In genomic region chr2:11288531-11288846, GRCm38 (mm10) we compare ENCODE assay signal across 8 mouse cellular contexts.
DNase-seq lines count a peak whose midpoint lies in the region; ATAC-seq and TF ChIP-seq lines count a peak whose summit lies in the region.

No protein-coding gene starts in this region.

- ATAC-seq in G1E (ENCODE audit: extremely low read depth, insufficient number of reproducible peaks, low FRiP score, poor library complexity, severe bottlenecking), result no peak
- ATAC-seq in forebrain, embryonic 11.5 days (replicated peaks; ENCODE audit: low FRiP score), result peak; percentile 88
- ATAC-seq in lung, postnatal 0 days, result peak; percentile 65; the same call in 1 of the 2 replicates

- TF ChIP-seq CTCF in G1E (IDR thresholded peaks at IDR 0.05; ENCODE audit: low read depth, low read length), result peak; percentile 95
- peak; percentile 97 for TF ChIP-seq CTCF in lung, postnatal 0 days (IDR thresholded peaks at IDR 0.05)

- no peaks in the 10 kb centered on the region for H3K9me3 ChIP-seq in G1E (replicated peaks)
- no peaks in the 10 kb centered on the region for H3K9me3 ChIP-seq in forebrain, embryonic 11.5 days (ENCODE audit: control insufficient read depth, low read length)
- H3K9me3 ChIP-seq in lung, postnatal 0 days (ENCODE audit: low read length), result no peaks in the 10 kb centered on the region

- H3K27me3 ChIP-seq in G1E (ENCODE audit: insufficient read depth, low read length), result no peaks in the 10 kb centered on the region; the same call in 1 of the 2 replicates
- no peaks in the 10 kb centered on the region for H3K27me3 ChIP-seq in forebrain, embryonic 11.5 days (ENCODE audit: control insufficient read depth, insufficient read depth, low read length)
- H3K27me3 ChIP-seq in lung, postnatal 0 days (replicated peaks; ENCODE audit: insufficient read depth, low read length), result no peaks in the 10 kb centered on the region

- TF ChIP-seq EP300 in lung, postnatal 0 days (IDR thresholded peaks at IDR 0.05), result no peak

- no peak overlapping the region for H3K4me3 ChIP-seq in G1E (ENCODE audit: low read depth, low read length)
- no peak overlapping the region for H3K4me3 ChIP-seq in forebrain, embryonic 11.5 days (ENCODE audit: low read depth, low read length)
- H3K4me3 ChIP-seq in lung, postnatal 0 days (ENCODE audit: low read depth, low read length), result no peak overlapping the region

- no peak overlapping the region for H3K27ac ChIP-seq in forebrain, embryonic 11.5 days (ENCODE audit: low read depth, low read length)
- H3K27ac ChIP-seq in lung, postnatal 0 days (ENCODE audit: low read length), result no peak overlapping the region

- no peak overlapping the region for H3K4me2 ChIP-seq in forebrain, embryonic 11.5 days (ENCODE audit: low read depth, low read length, severe bottlenecking)
- 0 out of 2 replicates have a peak overlapping the region, but pooled peaks have one; percentile 1 for H3K4me2 ChIP-seq in lung, postnatal 0 days (replicated peaks; ENCODE audit: low read depth, low read length)

- no peaks in the 10 kb centered on the region for H3K4me1 ChIP-seq in G1E (ENCODE audit: insufficient read depth, low read depth, low read length)
- H3K4me1 ChIP-seq in forebrain, embryonic 11.5 days (replicated peaks; ENCODE audit: control insufficient read depth, insufficient read depth, low read length), result no peaks in the 10 kb centered on the region
- no peaks in the 10 kb centered on the region for H3K4me1 ChIP-seq in lung, postnatal 0 days (ENCODE audit: insufficient read depth, low read depth, low read length)

- peak; percentile 29 for DNase-seq in G1E (ENCODE audit: low spot score)
- peak; percentile 53 for DNase-seq in c-Kit-positive CD71-positive TER-119-negative erythroid progenitor cells, embryonic 14.5 days (ENCODE audit: low read depth)
- DNase-seq in forebrain, embryonic 11.5 days (ENCODE audit: low spot score), result peak; percentile 91
- DNase-seq in heart, postnatal 4 days, result peak; percentile 86
- peak; percentile 77 to 95 for DNase-seq in layer of hippocampus, adult 18-20 months (ENCODE audit: low spot score in 2 of 2)
- DNase-seq in lung, postnatal 0 days (ENCODE audit: low spot score), result peak; percentile 75
- peak; percentile 72 for DNase-seq in ovary, postnatal 36 days (ENCODE audit: low spot score)
- DNase-seq in thymus, postnatal 10 days (ENCODE audit: low spot score in 2 of 2), result peak; percentile 73 to 87

- 6% methylated on average over 7 of the region's 7 CpGs for WGBS in forebrain, embryonic 11.5 days
- WGBS in lung, postnatal 0 days, result 4% methylated on average over 7 of the region's 7 CpGs

- no peaks in the 10 kb centered on the region for H3K36me3 ChIP-seq in G1E (replicated peaks)
- no peaks in the 10 kb centered on the region for H3K36me3 ChIP-seq in forebrain, embryonic 11.5 days (ENCODE audit: control insufficient read depth, insufficient read depth, low read length)
- H3K36me3 ChIP-seq in lung, postnatal 0 days (ENCODE audit: insufficient read depth, low read length), result no peaks in the 10 kb centered on the region

- no peak overlapping the region for H3K9ac ChIP-seq in forebrain, embryonic 11.5 days (ENCODE audit: low read length)
- H3K9ac ChIP-seq in lung, postnatal 0 days (replicated peaks; ENCODE audit: low read depth), result no peak overlapping the region

Comparison
In these comparisons a context has a peak if more than half of its experiments do, and no peak if none do; other contexts are left out.
1. DNase-seq: peak in every context shown above with its lines; median percentile 91 in forebrain, embryonic 11.5 days; 86 in heart, postnatal 4 days; 86 in layer of hippocampus, adult 18-20 months; 80 in thymus, postnatal 10 days; 75 in lung, postnatal 0 days; 72 in ovary, postnatal 36 days; 53 in c-Kit-positive CD71-positive TER-119-negative erythroid progenitor cells, embryonic 14.5 days; 29 in G1E.